Mouse (Mus musculus): ENCODE measurements around the gene Tex16. TPM values are rescaled to one million over a fixed set of nuclear protein-coding genes. Genes with fewer than 3 reads are reported as not detected.

The Tex16 gene
- not detected in 2 replicates for polyA plus RNA-seq (2012)

- H3K36me3 ChIP-seq (ENCODE audit: control insufficient read depth), result no peaks in the 10 kb centered on the region
- TF ChIP-seq GATA1 (IDR thresholded peaks at IDR 0.05; ENCODE audit: low read length), result no peak
- TF ChIP-seq TAL1 (IDR thresholded peaks at IDR 0.05; ENCODE audit: low read length), result no peak
- H3K9me3 ChIP-seq (ENCODE audit: control insufficient read depth, low read length), result no peaks in the 10 kb centered on the region
- no peaks in the 10 kb centered on the region for H3K4me1 ChIP-seq (ENCODE audit: control insufficient read depth)
- H3K27me3 ChIP-seq (ENCODE audit: control insufficient read depth), result no peaks in the 10 kb centered on the region
- H3K4me3 ChIP-seq (replicated peaks), result no peak within 1 kb of the TSS
These were observed at the start of gene Tex16 for GRCm38 (mm10) chrX:112010707-112011106. Tex16 (plus strand) TSS chrX:112011007.

- Histone ChIP-seq H3K36me3 (ENCODE audit: control insufficient read depth) (no peaks in the 10 kb centered on the region), H3K9me3 (ENCODE audit: control insufficient read depth, low read length) (no peaks in the 10 kb centered on the region), H3K27me3 (ENCODE audit: control insufficient read depth) (no peaks in the 10 kb centered on the region), H3K4me1 (ENCODE audit: control insufficient read depth) (no peaks in the 10 kb centered on the region), H3K4me3 (replicated peaks) (no peak overlapping the region)
- no peak for TF ChIP-seq GATA1 (IDR thresholded peaks at IDR 0.05; ENCODE audit: low read length)
- no peak for TF ChIP-seq TAL1 (IDR thresholded peaks at IDR 0.05; ENCODE audit: low read length)
These were observed 11.1 kb upstream of the Tex16 start for GRCm38 (mm10) chrX:111999661-112000060.

Other genes with a start within 250 kb of the Tex16 start
- gene Gm45194, start 119.6 kb upstream of the Tex16 start, polyA plus RNA-seq (2012), result not detected in 2 replicates
- not detected in 2 replicates for gene 4933403O08Rik, start 228.0 kb downstream of the Tex16 start, polyA plus RNA-seq (2012)